1 mouse cellular context compared by ENCODE assay signal in the genomic region with DNA sequence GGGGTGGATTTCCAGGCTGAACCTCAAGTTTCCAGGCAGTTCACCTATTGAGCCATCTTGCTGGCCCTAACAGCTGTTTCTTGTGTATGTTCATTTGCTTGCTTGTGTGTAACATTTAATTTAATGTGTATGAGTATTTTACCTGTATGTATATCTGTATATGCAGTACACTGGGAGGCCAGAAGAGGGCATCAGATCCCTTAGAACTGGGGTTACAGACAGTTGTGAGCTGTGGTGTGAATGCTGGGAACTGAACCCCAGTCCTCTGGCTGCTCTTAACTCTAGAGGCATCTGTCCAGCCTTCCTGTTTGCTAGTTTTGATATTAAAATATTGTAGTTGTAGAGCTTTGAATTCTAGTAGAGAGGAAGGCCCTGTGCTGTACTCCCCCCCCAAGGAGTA.
TF ChIP-seq lines count a peak whose summit lies in the region.

No protein-coding gene starts in this region.

TF ChIP-seq in MEL, 35 proteins besides CTCF, POLR2A, EP300 and RAD21 (continued from another document):
- no peak for TF ChIP-seq ELF1 (IDR thresholded peaks at IDR 0.05; ENCODE audit: low read depth, low read length)
- TF ChIP-seq NRF1 (IDR thresholded peaks at IDR 0.05; ENCODE audit: insufficient read depth, low read depth, low read length, poor library complexity, severe bottlenecking): no peak
- no peak for TF ChIP-seq USF2 (IDR thresholded peaks at IDR 0.05; ENCODE audit: borderline replicate concordance in 1 of 2, insufficient read depth in 1 of 2, low read depth in 1 of 2, low read length in 2 of 2)
- TF ChIP-seq POLR2AphosphoS2 (IDR thresholded peaks at IDR 0.05; ENCODE audit: low read length): no peak
- TF ChIP-seq ZKSCAN1 (IDR thresholded peaks at IDR 0.05; ENCODE audit: low read depth, low read length): no peak
- TF ChIP-seq CHD2 (IDR thresholded peaks at IDR 0.05; ENCODE audit: low read length): no peak
- no peak for TF ChIP-seq HCFC1 (IDR thresholded peaks at IDR 0.05; ENCODE audit: low read depth, low read length)
- TF ChIP-seq MAX (IDR thresholded peaks at IDR 0.05; ENCODE audit: low read length): no peak
- TF ChIP-seq UBTF (IDR thresholded peaks at IDR 0.05; ENCODE audit: borderline replicate concordance, insufficient read depth, low read depth, low read length): no peak
- TF ChIP-seq TBP (IDR thresholded peaks at IDR 0.05; ENCODE audit: low read depth, low read length): no peak
- no peak for TF ChIP-seq MEF2A (IDR thresholded peaks at IDR 0.05; ENCODE audit: extremely low read depth, insufficient replicate concordance, low read depth, low read length, poor library complexity, severe bottlenecking)
- TF ChIP-seq KAT2A (conservative IDR thresholded peaks at IDR 0.05; ENCODE audit: low read depth, low read length): no peak
